Mouse (Mus musculus) liver, postnatal 0 days (tissue): Measurements from ENCODE around the gene Dscam.

ENCODE experiments used
- CTCF ChIP-seq: sonication (generic); IDR thresholded peaks from 2 replicates; pipeline ENCODE4 v1.5.1; 2016; ENCODE audit warnings: antibody characterized with exemption, low read depth
- EP300 ChIP-seq: IDR thresholded peaks from 2 replicates; pipeline ENCODE4 v1.6.1; 2016; ENCODE audit warnings: antibody characterized with exemption, low read depth, mild to moderate bottlenecking

GRCm38 (mm10) chr16:96741336-96741735, 429.2 kb downstream of the Dscam start:
- TF ChIP-seq CTCF (no peak), EP300 (peak; percentile 76)
